Mouse (Mus musculus) megakaryocyte, embryonic 14.5 days (primary cell): ENCODE data around the gene Pla2r1.

ENCODE experiments used
- FLI1 ChIP-seq: IDR thresholded peaks from 2 replicates; pipeline ENCODE4 v1.6.1; 2012; ENCODE audit warnings: low read length, inconsistent platforms, mixed read lengths
- GATA1 ChIP-seq: IDR thresholded peaks from 3 replicates; pipeline ENCODE4 v1.6.1; 2012; ENCODE audit warnings: mixed read lengths, low read length, inconsistent platforms, borderline replicate concordance

GRCm38 (mm10) chr2:60551673-60552072 lies 1.4 kb downstream of the Pla2r1 start:
- TF ChIP-seq GATA1 (no peak), FLI1 (no peak)
